Mouse (Mus musculus) testis, adult 2 months (tissue): ENCODE results near the gene Tamm41.

Experiments used
- CTCF ChIP-seq: fragments of 200-500 bp; IDR thresholded peaks from 2 replicates; pipeline ENCODE4 v1.5.1; 2012; ENCODE audit warnings: low read depth, mild to moderate bottlenecking, inconsistent platforms, low read length, moderate library complexity; ENCODE audit not compliant: control insufficient read depth, insufficient read depth, insufficient replicate concordance
- POLR2A ChIP-seq: fragments of 200-500 bp; IDR thresholded peaks from 2 replicates; pipeline ENCODE4 v1.6.1; 2012; ENCODE audit warnings: low read depth, mild to moderate bottlenecking, inconsistent platforms, low read length, moderate library complexity; ENCODE audit not compliant: control insufficient read depth

GRCm38 (mm10) chr6:115044709-115045108 is 7.0 kb upstream of the Tamm41 start:
- TF ChIP-seq POLR2A (no peak), CTCF (no peak)
